Mouse (Mus musculus): Measurements from ENCODE around the gene Has1. TPM values are rescaled to one million over a fixed set of nuclear protein-coding genes. Genes with fewer than 3 reads are reported as not detected.
A peak's percentile ranks its signal among the peaks of the same experiment; 100 is the strongest.

Has1 gene
- polyA plus RNA-seq (2016; fragmentation: Nextera tagmentation; extraction: Ambion mirVana) = 1.5 and 1.8 TPM in 2 replicates

DNA sequence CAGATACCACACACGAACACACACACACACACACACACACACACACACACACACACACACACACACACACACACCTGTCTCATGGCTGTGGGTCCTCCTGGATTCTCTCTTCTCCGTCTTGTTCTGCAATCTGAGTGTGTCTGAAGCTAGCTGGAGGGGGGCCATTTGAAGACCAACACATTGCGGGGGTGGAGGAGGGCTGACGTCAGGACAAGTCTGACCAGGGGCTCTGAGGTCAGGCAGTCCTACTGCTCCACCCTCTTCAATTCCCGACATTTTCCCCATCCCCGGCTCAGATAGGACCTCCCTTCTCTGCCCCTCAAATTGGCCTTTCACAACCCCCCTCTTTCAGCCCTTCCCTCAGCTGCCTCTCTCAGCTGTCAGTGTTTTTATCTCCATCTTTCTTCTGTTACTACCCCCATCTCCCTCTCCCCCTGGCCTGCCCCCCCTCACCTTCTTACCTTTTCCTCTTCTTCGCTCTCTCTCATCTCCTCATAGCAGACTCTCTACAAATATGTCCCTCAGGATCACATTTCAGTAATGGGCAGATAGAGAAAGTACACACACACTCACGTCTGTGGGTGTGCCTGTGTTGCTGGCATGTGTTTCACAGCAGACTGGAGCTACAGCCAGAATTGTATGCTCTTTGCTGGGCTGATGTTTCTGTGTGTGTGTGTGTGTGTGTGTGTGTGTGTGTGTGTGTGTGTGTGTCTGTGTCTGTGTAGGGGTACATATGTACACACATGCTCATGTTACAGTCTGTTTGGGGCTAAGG lies at the start of gene Has1:
Has1 (minus strand) TSS at position 142 of the 775 bp plus-strand sequence.
- Histone ChIP-seq H3K36me3 (peaks cover 15% of the 10 kb centered on the region; the same call in 1 of the 2 replicates), H3K27ac (no peak within 1 kb of the TSS), H3K27me3 (peaks cover 2% of the 10 kb centered on the region), H3K4me2 (no peak within 1 kb of the TSS), H3K9me3 (no peaks in the 10 kb centered on the region), H3K4me1 (replicated peaks) (peaks cover 9% of the 10 kb centered on the region), H3K4me3 (replicated peaks) (no peak within 1 kb of the TSS), H3K9ac (replicated peaks) (no peak within 1 kb of the TSS)
- ATAC-seq (ENCODE audit: insufficient number of reproducible peaks, insufficient read depth, low FRiP score, low TSS enrichment, low read depth) = peak; percentile 69
- 22% methylated on average over 8 of the region's 8 CpGs for WGBS

DNA sequence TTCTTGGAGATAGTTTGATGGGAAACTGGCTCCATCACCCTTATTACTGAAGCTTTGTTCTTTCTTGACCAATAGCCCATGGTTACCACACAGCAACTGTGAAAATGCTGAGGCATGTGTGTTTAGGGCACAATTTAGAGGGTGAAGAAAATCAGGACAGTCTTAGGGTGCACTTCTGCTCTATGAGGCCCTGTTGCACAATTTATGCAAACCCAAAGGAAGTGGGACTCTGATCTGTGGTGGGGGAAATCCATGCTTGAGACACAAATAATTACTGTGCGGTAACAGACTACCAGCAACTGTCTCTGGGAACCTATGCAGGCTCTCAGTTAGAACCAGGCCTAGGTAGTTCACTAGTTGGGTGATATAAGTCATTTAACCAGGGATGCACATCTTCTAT lies 45.8 kb upstream of the Has1 start:
- no peak for ATAC-seq (ENCODE audit: insufficient number of reproducible peaks, insufficient read depth, low FRiP score, low TSS enrichment, low read depth)
- Histone ChIP-seq H3K27ac (no peak overlapping the region), H3K4me3 (replicated peaks) (no peak overlapping the region), H3K36me3 (no peaks in the 10 kb centered on the region), H3K4me2 (no peak overlapping the region), H3K4me1 (replicated peaks) (no peaks in the 10 kb centered on the region), H3K9me3 (no peaks in the 10 kb centered on the region), H3K27me3 (no peaks in the 10 kb centered on the region), H3K9ac (replicated peaks) (no peak overlapping the region)
- WGBS = 97% methylated on average over 1 of the region's 1 CpGs

DNA sequence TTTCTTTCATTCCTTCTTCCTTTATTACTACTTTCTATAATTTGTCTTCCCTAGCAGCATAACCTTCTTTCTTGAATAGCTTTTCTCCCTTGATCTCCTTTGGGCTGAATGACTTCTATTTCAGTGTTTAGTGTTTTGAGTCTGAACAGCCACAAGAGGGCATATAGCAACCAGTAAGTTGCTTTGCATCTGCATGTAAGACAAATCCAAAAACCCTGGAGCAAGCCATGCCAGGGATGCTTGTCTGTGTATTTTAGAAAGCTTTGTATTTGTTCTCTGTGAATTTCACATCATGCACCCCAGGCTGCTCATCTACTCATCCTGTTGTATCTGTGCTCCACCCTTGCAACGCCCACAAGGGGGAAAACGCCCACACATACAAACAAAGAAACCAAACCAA lies 44.3 kb upstream of the Has1 start:
- 75% methylated on average over 2 of the region's 2 CpGs for WGBS
- Histone ChIP-seq H3K27me3 (no peaks in the 10 kb centered on the region), H3K9ac (replicated peaks) (no peak overlapping the region)

DNA sequence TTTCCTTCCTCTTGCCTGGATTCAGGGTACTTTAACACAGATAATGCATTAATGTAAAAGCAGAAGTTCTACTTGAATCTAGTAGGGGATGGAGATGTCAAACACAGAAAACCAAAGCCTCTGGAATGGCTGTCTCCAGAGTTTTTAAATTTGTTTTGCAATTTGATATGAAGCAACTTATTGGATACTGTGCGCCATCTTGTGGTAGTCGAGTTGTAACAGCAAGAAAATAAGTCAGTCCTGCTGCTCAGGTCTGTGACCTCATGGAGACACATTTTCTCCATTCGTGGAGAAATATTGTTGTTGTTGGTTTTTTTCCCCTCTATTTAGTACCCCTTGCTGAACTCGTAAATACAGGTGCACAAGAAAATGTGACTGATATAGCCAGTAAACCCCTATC lies 41.0 kb upstream of the Has1 start:
- no peak for ATAC-seq (ENCODE audit: insufficient number of reproducible peaks, insufficient read depth, low FRiP score, low TSS enrichment, low read depth)
- no peak overlapping the region for H3K4me2 ChIP-seq
- H3K36me3 ChIP-seq = no peaks in the 10 kb centered on the region
- no peaks in the 10 kb centered on the region for H3K4me1 ChIP-seq (replicated peaks)
- no peak overlapping the region for H3K9ac ChIP-seq (replicated peaks)
- 5% methylated on average over 4 of the region's 4 CpGs for WGBS
- H3K9me3 ChIP-seq = no peaks in the 10 kb centered on the region
- no peaks in the 10 kb centered on the region for H3K27me3 ChIP-seq
- no peak overlapping the region for H3K27ac ChIP-seq
- no peak overlapping the region for H3K4me3 ChIP-seq (replicated peaks)

More for the DNA sequence above, 44.3 kb upstream of the Has1 start:
- Histone ChIP-seq H3K9me3 (no peaks in the 10 kb centered on the region), H3K4me3 (replicated peaks) (no peak overlapping the region), H3K4me2 (no peak overlapping the region), H3K27ac (no peak overlapping the region), H3K4me1 (replicated peaks) (no peaks in the 10 kb centered on the region), H3K36me3 (no peaks in the 10 kb centered on the region)
- ATAC-seq (ENCODE audit: insufficient number of reproducible peaks, insufficient read depth, low FRiP score, low TSS enrichment, low read depth) = no peak

DNA sequence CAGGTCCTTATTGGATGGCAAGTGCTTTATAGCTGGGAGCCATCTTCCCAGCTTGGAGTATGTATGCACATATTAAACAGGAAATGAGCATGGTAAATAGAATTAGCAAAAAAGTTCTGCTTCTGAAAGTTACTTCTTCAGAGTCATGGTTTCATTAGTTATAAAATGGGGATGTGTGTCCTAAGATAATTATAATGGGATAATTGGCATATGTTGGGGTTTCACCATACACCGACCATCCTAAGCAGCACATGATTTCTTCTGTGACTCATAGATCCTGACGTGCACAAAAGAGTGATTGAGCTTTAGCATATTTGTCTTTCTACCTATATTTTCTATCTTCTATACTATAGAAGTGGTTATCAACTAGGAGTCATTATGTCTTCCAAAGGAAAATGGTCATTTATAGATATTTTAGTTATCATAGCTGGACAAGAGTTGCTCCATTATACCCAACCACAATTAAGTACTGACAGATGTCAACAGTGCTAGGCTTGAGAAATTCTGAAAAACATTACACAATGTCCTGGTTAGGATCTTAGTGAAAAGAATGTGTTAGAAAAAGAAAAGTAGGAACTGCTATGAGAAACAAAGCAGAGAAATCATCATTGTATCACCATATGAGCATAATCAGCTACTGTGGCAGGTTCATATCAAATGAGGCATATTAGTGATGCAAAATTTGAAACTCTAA lies 34.9 kb upstream of the Has1 start:
- WGBS = 84% methylated on average over 2 of the region's 2 CpGs
- ATAC-seq (ENCODE audit: insufficient number of reproducible peaks, insufficient read depth, low FRiP score, low TSS enrichment, low read depth) = no peak
- H3K9me3 ChIP-seq = no peaks in the 10 kb centered on the region
- H3K27me3 ChIP-seq = no peaks in the 10 kb centered on the region
- H3K36me3 ChIP-seq = no peaks in the 10 kb centered on the region
- no peaks in the 10 kb centered on the region for H3K4me1 ChIP-seq (replicated peaks)
- H3K9ac ChIP-seq (replicated peaks) = no peak overlapping the region
- H3K27ac ChIP-seq = no peak overlapping the region
- no peak overlapping the region for H3K4me2 ChIP-seq
- no peak overlapping the region for H3K4me3 ChIP-seq (replicated peaks)

DNA sequence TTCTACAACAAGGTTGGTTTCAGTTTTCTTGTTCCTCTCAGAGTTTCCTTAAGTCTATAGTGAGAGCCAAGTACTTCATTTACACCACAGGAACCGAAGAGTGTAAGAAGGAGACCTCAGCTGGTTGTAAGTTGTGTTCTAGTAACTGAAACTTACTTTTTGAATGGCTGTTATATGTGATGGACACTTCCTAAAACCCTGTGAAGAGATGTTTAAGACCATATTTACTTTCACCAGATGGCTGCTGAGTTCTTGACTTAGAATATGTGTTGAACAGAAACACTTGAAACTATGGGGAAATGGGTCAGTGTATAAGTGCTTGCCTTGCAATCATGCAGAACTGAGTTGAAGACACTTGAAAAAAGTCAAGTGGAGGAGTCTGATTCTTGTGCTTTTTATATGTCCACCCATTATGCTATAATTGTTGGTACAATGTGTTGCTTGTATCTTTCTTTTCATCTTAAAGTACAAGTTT lies 32.8 kb upstream of the Has1 start, which contains the start of the genes Fpr2 and Fpr3:
Fpr2 (plus strand) TSS at position 51 of the 475 bp plus-strand sequence.
Fpr3 (plus strand) TSS at position 79 of the 475 bp plus-strand sequence.
- no peaks in the 10 kb centered on the region for H3K27me3 ChIP-seq
- no peak within 1 kb of the TSS for H3K27ac ChIP-seq
- no peak for ATAC-seq (ENCODE audit: insufficient number of reproducible peaks, insufficient read depth, low FRiP score, low TSS enrichment, low read depth)
- H3K4me3 ChIP-seq (replicated peaks) = no peak within 1 kb of the TSS
- H3K9me3 ChIP-seq = no peaks in the 10 kb centered on the region
- H3K4me1 ChIP-seq (replicated peaks) = no peaks in the 10 kb centered on the region
- no peak within 1 kb of the TSS for H3K9ac ChIP-seq (replicated peaks)
- H3K4me2 ChIP-seq = no peak within 1 kb of the TSS
- WGBS = 53% methylated on average over 1 of the region's 1 CpGs
- no peaks in the 10 kb centered on the region for H3K36me3 ChIP-seq

DNA sequence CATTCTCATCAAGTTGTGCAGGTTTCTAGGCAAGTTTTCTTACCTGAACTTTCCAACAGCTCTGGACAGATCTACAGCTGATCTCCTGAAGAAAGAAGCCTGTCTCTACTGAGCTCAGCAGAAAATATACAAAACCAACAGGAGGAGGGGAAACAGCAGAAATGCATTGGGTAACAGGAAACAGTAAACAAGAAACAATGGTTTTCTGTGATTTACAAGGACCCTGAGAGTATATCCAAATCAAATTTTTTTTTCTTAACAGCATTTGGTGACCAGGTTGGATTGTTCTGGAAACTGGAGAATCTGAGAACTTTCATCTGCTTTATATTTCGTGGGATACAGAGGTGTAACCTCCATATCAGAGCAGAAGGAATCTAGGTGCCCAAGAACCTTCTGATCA lies 28.8 kb upstream of the Has1 start, which contains the start of gene Fpr1:
Fpr1 (minus strand) TSS at position 101 of the 400 bp plus-strand sequence.
- H3K4me1 ChIP-seq (replicated peaks) = no peaks in the 10 kb centered on the region
- no peak within 1 kb of the TSS for H3K27ac ChIP-seq
- H3K9ac ChIP-seq (replicated peaks) = no peak within 1 kb of the TSS
- no peaks in the 10 kb centered on the region for H3K36me3 ChIP-seq
- WGBS = 63% methylated on average over 1 of the region's 1 CpGs
- H3K27me3 ChIP-seq = no peaks in the 10 kb centered on the region
- no peak within 1 kb of the TSS for H3K4me2 ChIP-seq
- H3K4me3 ChIP-seq (replicated peaks) = no peak within 1 kb of the TSS
- no peak for ATAC-seq (ENCODE audit: insufficient number of reproducible peaks, insufficient read depth, low FRiP score, low TSS enrichment, low read depth)
- H3K9me3 ChIP-seq = no peaks in the 10 kb centered on the region

DNA sequence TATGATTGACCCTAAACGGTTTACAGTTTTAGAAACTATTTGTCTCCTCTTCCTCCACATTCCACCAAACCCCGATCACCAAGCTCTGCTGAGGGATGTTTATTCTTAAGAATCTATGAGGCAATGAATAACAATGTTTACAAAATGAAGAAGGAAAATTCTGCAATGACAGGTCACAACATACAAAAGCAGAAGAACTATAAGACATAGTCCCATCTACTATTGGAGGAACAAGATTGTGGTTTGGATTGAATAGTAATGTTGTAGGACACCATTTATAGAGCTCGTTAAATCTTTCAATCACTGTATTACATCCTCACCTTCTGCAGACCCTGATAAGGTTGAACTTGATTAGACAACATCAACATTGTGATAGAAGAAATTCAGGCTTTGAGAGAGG lies 27.7 kb upstream of the Has1 start:
- ATAC-seq (ENCODE audit: insufficient number of reproducible peaks, insufficient read depth, low FRiP score, low TSS enrichment, low read depth) = no peak
- Histone ChIP-seq H3K4me2 (no peak overlapping the region), H3K4me1 (replicated peaks) (no peaks in the 10 kb centered on the region), H3K4me3 (replicated peaks) (no peak overlapping the region), H3K36me3 (no peaks in the 10 kb centered on the region), H3K9me3 (no peaks in the 10 kb centered on the region), H3K27me3 (no peaks in the 10 kb centered on the region), H3K27ac (no peak overlapping the region), H3K9ac (replicated peaks) (no peak overlapping the region)
- 73% methylated on average over 3 of the region's 3 CpGs for WGBS

DNA sequence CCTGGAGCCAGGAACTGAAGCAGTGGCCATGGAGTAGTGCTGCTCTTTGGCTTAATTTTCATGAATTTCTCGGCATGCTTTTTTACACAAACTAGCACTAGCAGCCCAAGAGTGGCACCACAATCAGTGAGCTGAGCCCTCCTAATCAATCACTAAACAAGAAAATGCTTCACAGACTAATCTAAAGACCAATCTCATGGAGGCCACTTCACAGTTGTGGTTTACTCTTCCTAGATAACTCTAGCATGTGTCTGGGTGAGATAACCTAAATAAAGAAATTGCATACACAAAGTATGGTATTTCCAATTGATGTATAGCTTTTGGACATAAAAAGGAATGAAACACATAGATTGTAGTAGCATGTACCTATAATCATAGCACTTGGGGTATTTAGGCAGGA lies 24.3 kb upstream of the Has1 start:
- Histone ChIP-seq H3K9me3 (no peaks in the 10 kb centered on the region), H3K27ac (no peak overlapping the region), H3K27me3 (no peaks in the 10 kb centered on the region), H3K9ac (replicated peaks) (no peak overlapping the region), H3K36me3 (no peaks in the 10 kb centered on the region), H3K4me3 (replicated peaks) (no peak overlapping the region), H3K4me1 (replicated peaks) (no peaks in the 10 kb centered on the region), H3K4me2 (no peak overlapping the region)
- no peak for ATAC-seq (ENCODE audit: insufficient number of reproducible peaks, insufficient read depth, low FRiP score, low TSS enrichment, low read depth)
- WGBS = 91% methylated on average over 1 of the region's 1 CpGs

DNA sequence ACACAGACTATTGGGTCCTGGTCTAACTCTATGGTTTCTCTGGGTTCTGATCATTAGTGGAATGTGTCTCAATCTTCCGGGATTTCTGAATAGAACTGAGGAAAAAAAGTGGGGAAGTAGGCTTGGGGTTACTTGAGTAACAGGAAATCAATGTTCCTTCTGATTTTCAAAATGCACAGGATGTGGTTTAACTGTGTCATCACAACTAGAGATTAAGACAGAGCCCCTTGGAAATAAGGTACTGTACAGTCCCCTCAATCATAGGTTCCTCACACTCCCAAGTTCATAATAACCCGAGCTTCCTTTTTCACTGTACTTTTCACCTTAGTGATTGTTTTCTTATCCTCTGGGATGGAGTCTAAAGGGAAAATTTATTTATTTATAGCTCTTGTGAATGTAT lies 16.7 kb upstream of the Has1 start:
- H3K27me3 ChIP-seq = no peaks in the 10 kb centered on the region
- ATAC-seq (ENCODE audit: insufficient number of reproducible peaks, insufficient read depth, low FRiP score, low TSS enrichment, low read depth) = no peak
- H3K27ac ChIP-seq = no peak overlapping the region
- H3K9ac ChIP-seq (replicated peaks) = no peak overlapping the region
- no peaks in the 10 kb centered on the region for H3K4me1 ChIP-seq (replicated peaks)
- 0 out of 2 replicates have a peak, but pooled peaks cover 8% of the 10 kb centered on the region for H3K36me3 ChIP-seq
- no peaks in the 10 kb centered on the region for H3K9me3 ChIP-seq
- no peak overlapping the region for H3K4me3 ChIP-seq (replicated peaks)
- WGBS = 89% methylated on average over 2 of the region's 2 CpGs
- H3K4me2 ChIP-seq = no peak overlapping the region

DNA sequence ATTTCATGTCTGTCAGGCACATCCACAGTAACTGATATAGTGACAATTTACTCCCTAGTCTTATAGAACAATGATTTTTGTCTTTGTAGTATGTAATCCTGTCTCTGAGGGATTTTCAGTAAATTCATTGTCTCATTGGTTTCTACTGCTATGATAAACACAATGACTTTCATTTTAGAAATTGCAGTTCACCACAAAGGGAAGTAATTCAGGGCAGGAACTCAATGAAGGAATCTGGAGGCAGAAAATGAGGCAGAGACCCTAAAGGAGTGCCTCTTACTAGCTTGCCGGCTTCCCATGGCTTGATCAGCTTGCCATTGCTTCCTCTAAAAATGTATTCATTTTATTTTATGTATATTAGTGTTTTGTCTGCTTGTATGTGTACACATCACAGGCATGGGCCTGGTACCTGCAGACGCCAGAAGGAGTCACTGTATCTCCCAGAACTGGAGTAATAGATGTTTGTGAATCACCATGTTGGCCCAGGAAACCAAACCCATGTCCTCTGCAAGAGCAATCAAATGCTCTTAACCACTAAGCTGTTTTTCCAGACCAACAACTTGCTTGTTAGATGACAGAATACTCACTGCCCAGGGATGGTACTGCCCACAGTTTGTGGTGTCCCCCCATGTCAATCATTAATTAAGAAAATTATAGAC lies 16.0 kb upstream of the Has1 start:
- ATAC-seq (ENCODE audit: insufficient number of reproducible peaks, insufficient read depth, low FRiP score, low TSS enrichment, low read depth) = no peak
- H3K9ac ChIP-seq (replicated peaks) = no peak overlapping the region
- H3K27me3 ChIP-seq = no peaks in the 10 kb centered on the region
- no peak overlapping the region for H3K4me3 ChIP-seq (replicated peaks)
- H3K27ac ChIP-seq = no peak overlapping the region
- H3K9me3 ChIP-seq = no peaks in the 10 kb centered on the region
- 79% methylated on average over 2 of the region's 2 CpGs for WGBS
- no peak overlapping the region for H3K4me2 ChIP-seq
- peaks cover 14% of the 10 kb centered on the region for H3K36me3 ChIP-seq
- H3K4me1 ChIP-seq (replicated peaks) = no peaks in the 10 kb centered on the region

All from limb, embryonic 12.5 days (tissue).